Mouse (Mus musculus) Patski (cell line): ENCODE data around the gene Rin2. TPM values are rescaled to one million over a fixed set of nuclear protein-coding genes. Genes with fewer than 3 reads are reported as not detected.

Experiments
- ATAC-seq: fragments of 100-300 bp; one replicate; pipeline ENCODE4 v1.8.0; 2021
- CTCF ChIA-PET: fragments of 350-600 bp; sonication (Branson Sonifier 250); formaldehyde crosslinking; loops from one replicate; lab custom pipeline; 2022; ENCODE audit warnings: inconsistent platforms; lab: Charles Lee
- POLR2A ChIA-PET: fragments of 350-600 bp; sonication (Branson Sonifier 250); formaldehyde crosslinking; loops from one replicate; lab custom pipeline; 2022; ENCODE audit warnings: antibody characterized with exemption, inconsistent platforms; lab: Charles Lee
- DNase-seq: peaks from one replicate; pipeline ENCODE4 v3.0.0-alpha.2; 2011; ENCODE audit warnings: low read depth, low spot score
- H3K27me3 ChIP-seq: fragments of 371-371 bp; one replicate; pipeline ENCODE4 v1.5.1; 2021
- CTCF ChIP-seq: fragments of 100-300 bp; IDR thresholded peaks from one replicate; pipeline ENCODE4 v1.5.1; 2021
- in situ Hi-C: fragments of 300-500 bp; cut with MboI; formaldehyde crosslinking; loops from 3 replicates; pipeline ENCODE4 v1.11.1; 2018; ENCODE audit warnings: low pct_unique_long_range_greater_than_20kb, mixed read lengths
- polyA plus RNA-seq: library from polyadenylated mRNA; unstranded; gene quantifications from one replicate; pipeline ENCODE4 v1.2.3, GENCODE M21; 2021

Rin2 gene
- polyA plus RNA-seq, 1 experiment from 2014 or later: 38.7 TPM

GRCm38 (mm10) chr2:145835920-145836319 is 160.9 kb downstream of the Rin2 start:
- in situ Hi-C loops: no loop called here
- H3K27me3 ChIP-seq: no peaks in the 10 kb centered on the region
- CTCF ChIA-PET: interaction anchor here (1.9 kb wide), 1 partner anchor 10 kb away, joined by 4 read pairs; no protein-coding TSS in a partner anchor
- TF ChIP-seq CTCF: no peak
- POLR2A ChIA-PET: no interaction called here
- ATAC-seq (no peak), DNase-seq (no peak)

DNA sequence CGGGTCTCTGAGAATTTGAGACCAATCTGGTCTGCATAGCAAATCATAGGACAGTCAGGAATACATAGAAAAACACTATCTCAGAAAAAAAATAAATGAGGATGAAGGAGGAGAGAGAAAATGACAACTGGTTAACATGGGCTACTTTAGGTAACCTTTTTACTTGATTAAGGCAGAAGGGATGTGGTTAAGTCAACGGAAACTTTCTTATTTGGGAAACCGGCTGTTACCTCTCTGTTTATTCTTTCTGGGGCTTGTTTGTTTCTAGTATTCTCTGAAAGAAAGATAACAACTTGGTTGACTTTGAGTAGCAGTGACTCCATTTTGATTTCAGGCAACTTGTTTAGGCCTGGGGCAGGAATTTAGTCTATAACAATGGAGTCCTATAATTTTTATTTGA is 163.7 kb downstream of the Rin2 start:
- ChIA-PET CTCF (no interaction called here), POLR2A (no interaction called here)
- in situ Hi-C loops: no loop called here
- no peaks in the 10 kb centered on the region for H3K27me3 ChIP-seq
- no peak for TF ChIP-seq CTCF
- ATAC-seq: no peak
- no peak for DNase-seq

DNA sequence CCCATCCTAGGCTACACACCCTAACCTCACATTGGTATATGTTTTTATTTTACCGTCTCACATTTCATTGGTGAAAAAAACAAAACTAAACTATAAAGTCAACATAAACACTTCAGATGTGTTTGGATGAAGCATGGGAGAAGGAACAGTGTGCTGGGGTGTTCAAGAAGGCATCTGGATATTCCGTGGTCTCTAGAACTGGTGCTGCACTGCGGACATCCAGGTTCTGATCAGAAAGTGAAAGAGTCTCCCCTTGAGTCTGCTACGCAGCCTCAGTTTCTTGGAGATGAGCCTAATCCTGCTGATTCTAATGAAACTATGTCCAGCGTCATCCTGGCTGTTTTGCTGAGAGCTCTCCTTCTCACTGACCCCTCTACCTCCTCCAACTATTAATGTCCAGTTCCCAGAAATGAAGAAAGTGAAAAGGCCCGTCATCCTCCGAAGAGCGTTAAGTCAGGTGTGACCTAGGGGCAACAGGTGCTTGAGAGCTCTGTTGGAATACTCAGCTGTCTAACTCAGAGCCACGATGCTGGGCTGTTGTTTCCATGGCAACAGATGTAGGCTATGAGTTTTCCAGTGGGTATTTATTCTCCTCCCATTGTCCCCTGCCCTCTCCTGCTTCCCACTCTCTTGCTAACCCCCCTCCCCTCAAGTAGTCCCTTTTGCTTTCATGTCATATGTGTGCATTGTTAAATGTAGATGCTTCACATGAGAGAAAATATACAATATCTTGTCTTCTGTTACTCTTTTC is 164.7 kb downstream of the Rin2 start:
- no peak for DNase-seq
- no peak for ATAC-seq
- CTCF ChIA-PET: no interaction called here
- in situ Hi-C loops: no loop called here
- H3K27me3 ChIP-seq: no peaks in the 10 kb centered on the region
- no peak for TF ChIP-seq CTCF
- POLR2A ChIA-PET: no interaction called here

GRCm38 (mm10) chr2:145840320-145840719 is 165.3 kb downstream of the Rin2 start:
- no peak for TF ChIP-seq CTCF
- H3K27me3 ChIP-seq: no peaks in the 10 kb centered on the region
- POLR2A ChIA-PET: no interaction called here
- DNase-seq: no peak
- in situ Hi-C loops: no loop called here
- CTCF ChIA-PET: interaction anchor here (0.7 kb wide), 1 partner anchor 193 kb away, joined by 3 read pairs; no protein-coding TSS in a partner anchor
- no peak for ATAC-seq

DNA sequence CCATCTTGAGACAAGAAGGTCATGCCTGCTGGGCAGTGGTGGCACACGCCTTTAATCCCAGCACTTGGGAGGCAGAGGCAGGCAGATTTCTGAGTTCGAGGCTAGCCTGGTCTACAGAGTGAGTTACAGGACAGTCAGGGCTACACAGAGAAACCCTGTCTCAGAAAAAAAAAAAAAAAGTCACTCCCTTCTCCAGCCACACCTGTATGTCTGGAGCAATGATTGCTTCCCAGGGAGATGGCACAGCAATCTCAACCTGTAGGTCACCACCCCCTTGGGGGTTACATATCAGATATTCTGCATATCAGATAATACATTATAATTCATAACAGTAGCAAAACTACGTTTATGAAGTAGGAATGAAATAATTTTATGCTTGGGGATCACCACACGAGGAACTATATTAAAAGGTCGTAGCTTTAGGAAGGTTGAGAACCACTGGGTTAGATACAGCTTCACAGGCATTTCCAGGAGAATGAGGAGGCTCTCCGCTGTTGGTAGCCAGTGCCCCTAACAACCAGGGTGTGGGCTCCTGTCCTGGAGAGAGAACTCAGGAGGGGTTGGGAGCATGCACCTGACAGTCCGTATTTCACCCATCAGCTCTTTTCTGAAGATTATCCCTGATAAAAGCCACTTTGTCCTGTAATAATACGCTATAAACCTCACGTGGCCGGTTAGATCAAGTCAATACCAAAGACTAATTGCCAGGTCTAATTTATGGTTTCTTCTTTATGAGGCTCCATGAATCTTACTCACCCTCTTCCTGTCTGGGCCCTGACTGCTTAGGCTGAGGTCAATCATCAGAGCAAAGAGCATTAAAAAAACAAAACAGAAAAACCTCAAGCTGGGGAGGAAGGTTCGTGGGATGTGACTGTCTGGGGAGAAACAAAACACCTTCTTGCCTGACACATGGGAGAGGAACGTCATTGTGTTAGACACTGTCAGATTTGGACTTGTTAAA is 166.2 kb downstream of the Rin2 start:
- H3K27me3 ChIP-seq: no peaks in the 10 kb centered on the region
- DNase-seq (peak; percentile 82), ATAC-seq (peak; percentile 51)
- in situ Hi-C loops: no loop called here
- ChIA-PET POLR2A (interaction anchor here (0.6 kb wide), 1 partner anchor 54 kb away, joined by 5 read pairs; no protein-coding TSS in a partner anchor), CTCF (interaction anchor here (0.7 to 1.0 kb wide), 2 partner anchors 13 to 194 kb away, joined by 3 read pairs; no protein-coding TSS in a partner anchor)
- TF ChIP-seq CTCF: no peak

DNA sequence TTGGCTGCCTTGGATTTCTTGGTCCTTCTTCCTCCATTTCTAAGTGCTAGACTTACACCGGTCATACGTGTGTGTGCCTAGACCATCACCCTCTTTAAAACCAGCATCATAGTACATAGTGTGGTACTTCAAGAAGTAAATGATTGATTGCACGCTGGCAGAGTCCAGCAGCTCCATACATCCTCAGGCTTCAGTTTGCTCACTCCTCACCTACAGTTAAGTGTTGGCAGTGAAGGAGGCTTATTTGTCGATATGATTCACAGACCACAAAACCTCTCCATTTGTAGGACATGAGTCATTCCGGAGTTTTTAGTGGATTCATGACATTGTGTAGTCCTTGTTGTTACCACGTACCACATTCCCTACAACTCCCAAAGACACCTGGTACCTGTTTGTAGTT is 168.3 kb downstream of the Rin2 start:
- ATAC-seq: peak; percentile 78
- ChIA-PET POLR2A (interaction anchor here (0.8 kb wide), 1 partner anchor 15 kb away, joined by 3 read pairs; no protein-coding TSS in a partner anchor), CTCF (interaction anchor here (1.1 to 1.3 kb wide), 2 partner anchors 12 to 16 kb away, joined by 3 to 4 read pairs; no protein-coding TSS in a partner anchor)
- in situ Hi-C loops: no loop called here
- no peaks in the 10 kb centered on the region for H3K27me3 ChIP-seq
- TF ChIP-seq CTCF: no peak
- DNase-seq: no peak

DNA sequence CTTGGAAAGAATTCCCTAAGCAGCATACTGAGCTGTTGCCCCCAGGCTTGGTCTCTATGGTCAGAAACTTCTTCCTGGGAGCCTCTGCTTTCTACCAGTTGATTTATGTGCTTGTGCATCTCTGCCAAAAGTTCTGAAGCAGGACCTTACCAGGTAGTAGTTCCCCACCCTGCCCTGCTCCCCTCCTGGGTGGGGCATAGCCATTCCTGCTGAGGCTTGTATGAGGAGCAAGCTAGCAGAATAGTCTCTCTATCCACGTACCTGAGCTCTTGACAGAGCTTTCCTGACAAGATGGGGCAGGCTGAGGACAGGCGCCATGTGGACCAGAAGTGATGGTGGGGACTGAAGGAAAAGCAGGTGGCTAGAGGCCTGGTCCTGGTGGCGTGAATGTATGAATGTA is 171.6 kb downstream of the Rin2 start:
- no peaks in the 10 kb centered on the region for H3K27me3 ChIP-seq
- CTCF ChIA-PET: interaction anchor here (1.3 to 1.4 kb wide), 2 partner anchors 11 to 22 kb away, joined by 3 to 4 read pairs; no protein-coding TSS in a partner anchor
- DNase-seq (no peak), ATAC-seq (no peak)
- in situ Hi-C loops: no loop called here
- no peak for TF ChIP-seq CTCF
- POLR2A ChIA-PET: interaction anchor here (1.4 kb wide), 1 partner anchor 13 kb away, joined by 4 read pairs; no protein-coding TSS in a partner anchor

- DNase-seq (no peak), ATAC-seq (no peak)
- TF ChIP-seq CTCF: no peak
- in situ Hi-C loops: no loop called here
- no peaks in the 10 kb centered on the region for H3K27me3 ChIP-seq
- POLR2A ChIA-PET: no interaction called here
- CTCF ChIA-PET: no interaction called here
Measured at GRCm38 (mm10) chr2:145849170-145849905, 174.3 kb downstream of the Rin2 start.

DNA sequence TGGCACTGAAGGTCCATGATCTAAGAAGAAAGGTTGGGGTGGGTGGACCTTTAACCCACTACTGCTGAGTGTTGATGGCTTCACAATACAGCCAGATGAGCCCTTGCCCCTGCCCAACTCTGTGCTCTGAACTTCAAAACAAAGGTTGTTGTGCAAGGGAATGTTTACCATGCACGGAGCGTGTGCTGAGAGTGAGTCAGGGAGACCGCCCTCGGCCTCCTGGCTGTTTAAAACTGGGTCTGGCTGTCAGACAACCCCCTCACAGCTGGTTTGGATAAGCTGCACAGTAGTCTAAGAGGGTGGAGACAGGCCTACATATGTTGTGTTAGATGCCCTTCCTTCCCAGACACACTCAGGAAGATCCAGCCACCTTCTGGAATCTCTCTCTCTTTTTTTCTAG is 175.8 kb downstream of the Rin2 start:
- no peak for ATAC-seq
- H3K27me3 ChIP-seq: no peaks in the 10 kb centered on the region
- in situ Hi-C loops: no loop called here
- no peak for TF ChIP-seq CTCF
- POLR2A ChIA-PET: interaction anchor here (0.6 kb wide), 1 partner anchor 66 kb away, joined by 4 read pairs; no protein-coding TSS in a partner anchor
- CTCF ChIA-PET: interaction anchor here (1.0 kb wide), 1 partner anchor 60 kb away, joined by 3 read pairs; no protein-coding TSS in a partner anchor
- no peak for DNase-seq
